Mouse (Mus musculus) embryonic fibroblast, embryonic 13.5 days (primary cell): ENCODE data around the gene Dgki.

Experiments
- CTCF ChIP-seq: IDR thresholded peaks from 2 replicates; pipeline ENCODE4 v1.5.1; 2011; ENCODE audit warnings: mild to moderate bottlenecking, control low read depth, low read length, moderate library complexity, borderline replicate concordance; ENCODE audit not compliant: insufficient read depth
- POLR2A ChIP-seq: IDR thresholded peaks from 2 replicates; pipeline ENCODE4 v1.6.1; 2011; ENCODE audit warnings: low read depth, mild to moderate bottlenecking, control low read depth, low read length, moderate library complexity

GRCm38 (mm10) chr6:37299562-37300390 lies at the start of gene Dgki:
- TF ChIP-seq CTCF (no peak), POLR2A (no peak)
